13 mouse cellular contexts compared by ENCODE assay signal in the genomic region with DNA sequence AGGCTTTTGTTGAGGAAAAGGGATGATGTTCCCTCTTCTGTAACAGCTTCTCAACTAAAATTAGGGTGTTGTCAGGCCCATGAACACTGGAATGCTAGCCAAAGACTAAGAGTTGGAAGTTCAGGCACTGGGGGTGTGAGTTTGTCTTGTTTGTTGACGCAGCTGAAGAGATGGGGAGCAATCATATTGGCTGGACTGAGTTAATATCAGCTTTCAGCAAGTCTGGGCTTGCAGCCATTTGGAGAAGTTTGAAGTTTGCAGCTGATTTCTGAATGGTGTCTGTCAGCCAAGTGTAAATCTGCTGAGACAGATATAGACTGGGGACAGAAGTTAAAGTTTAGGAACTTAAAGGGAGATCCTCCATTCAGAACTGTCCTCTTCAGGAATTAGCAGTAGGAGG. TPM values are rescaled to one million over a fixed set of nuclear protein-coding genes. Genes with fewer than 3 reads are reported as not detected.
DNase-seq lines count a peak whose midpoint lies in the region; ATAC-seq and TF ChIP-seq lines count a peak whose summit lies in the region.
"Had no signal": no experiment of that assay in that cellular context is flagged by ENCODE, and none has a peak within 500 bp of the region (broad histone marks: within the 10 kb centered on the region; RNA-seq: fewer than 3 reads in every experiment).

No protein-coding gene starts in this region.

- no peak overlapping the region for H3K9ac ChIP-seq in embryonic facial prominence, embryonic 14.5 days (ENCODE audit: low read depth, low read length)
- H3K9ac ChIP-seq in limb, embryonic 14.5 days (ENCODE audit: low read depth, low read length, severe bottlenecking), result no peak overlapping the region
- H3K9ac ChIP-seq: embryonic facial prominence, embryonic 15.5 days; hindbrain, embryonic 14.5 days; limb, embryonic 13.5 days had no signal

- no peak for ATAC-seq in embryonic facial prominence, embryonic 14.5 days (ENCODE audit: low read depth)
- ATAC-seq in limb, embryonic 14.5 days (ENCODE audit: low FRiP score, low read depth), result no peak

- TF ChIP-seq POLR2A in limb, embryonic 14.5 days (IDR thresholded peaks at IDR 0.05; ENCODE audit: borderline replicate concordance, extremely low read depth, insufficient read depth, insufficient read length), result no peak

- H3K36me3 ChIP-seq in embryonic facial prominence, embryonic 14.5 days (ENCODE audit: control insufficient read depth, insufficient read depth, low read length), result no peaks in the 10 kb centered on the region
- H3K36me3 ChIP-seq in embryonic facial prominence, embryonic 10.5 days (replicated peaks), result no peaks in the 10 kb centered on the region
- no peaks in the 10 kb centered on the region for H3K36me3 ChIP-seq in limb, embryonic 14.5 days (ENCODE audit: control insufficient read depth, insufficient read depth, low read length)
- no peaks in the 10 kb centered on the region for H3K36me3 ChIP-seq in limb, embryonic 10.5 days
- H3K36me3 ChIP-seq: embryonic facial prominence, embryonic 15.5 days; limb, embryonic 13.5 days had no signal

- no peaks in the 10 kb centered on the region; the same call in 1 of the 2 replicates for H3K4me1 ChIP-seq in embryonic facial prominence, embryonic 14.5 days (ENCODE audit: control insufficient read depth, insufficient read depth, low read length)
- no peaks in the 10 kb centered on the region; the same call in 1 of the 2 replicates for H3K4me1 ChIP-seq in embryonic facial prominence, embryonic 10.5 days
- H3K4me1 ChIP-seq in limb, embryonic 14.5 days (ENCODE audit: control insufficient read depth, insufficient read depth, low read length), result no peaks in the 10 kb centered on the region
- no peaks in the 10 kb centered on the region for H3K4me1 ChIP-seq in limb, embryonic 10.5 days
- H3K4me1 ChIP-seq: embryonic facial prominence, embryonic 15.5 days; limb, embryonic 13.5 days had no signal

- no peak overlapping the region for H3K4me2 ChIP-seq in embryonic facial prominence, embryonic 14.5 days (ENCODE audit: low read depth, low read length)
- H3K4me2 ChIP-seq in limb, embryonic 14.5 days (replicated peaks; ENCODE audit: low read depth, low read length, severe bottlenecking), result no peak overlapping the region
- H3K4me2 ChIP-seq: embryonic facial prominence, embryonic 15.5 days; hindbrain, embryonic 14.5 days; limb, embryonic 13.5 days had no signal

- H3K27me3 ChIP-seq in embryonic facial prominence, embryonic 14.5 days (replicated peaks; ENCODE audit: control insufficient read depth, insufficient read depth, low read length), result no peaks in the 10 kb centered on the region
- no peaks in the 10 kb centered on the region for H3K27me3 ChIP-seq in embryonic facial prominence, embryonic 10.5 days (replicated peaks; ENCODE audit: low read depth, poor library complexity, severe bottlenecking)
- H3K27me3 ChIP-seq in limb, embryonic 14.5 days (ENCODE audit: control insufficient read depth, insufficient read depth, low read length), result no peaks in the 10 kb centered on the region
- no peaks in the 10 kb centered on the region for H3K27me3 ChIP-seq in limb, embryonic 10.5 days (ENCODE audit: low read depth, poor library complexity, severe bottlenecking)
- H3K27me3 ChIP-seq: embryonic facial prominence, embryonic 15.5 days; limb, embryonic 13.5 days had no signal

- peak; percentile 84 for DNase-seq in embryonic facial prominence, embryonic 14.5 days (ENCODE audit: low spot score)
- no peak for DNase-seq in embryonic facial prominence, embryonic 10.5 days (ENCODE audit: low spot score)
- peak; percentile 65 for DNase-seq in limb, embryonic 14.5 days (ENCODE audit: low spot score)
- DNase-seq in limb, embryonic 10.5 days (ENCODE audit: low spot score), result no peak
- DNase-seq in gastrocnemius, postnatal 25 days, result peak; percentile 59
- peak; percentile 24 for DNase-seq in lung, postnatal 14 days
- DNase-seq in kidney, postnatal 10 days, result no peak
- DNase-seq in B cell, adult 2 months, result no peak
- DNase-seq: cerebellum, postnatal 14 days; layer of hippocampus, postnatal 36 days had no signal

- no peak overlapping the region for H3K27ac ChIP-seq in embryonic facial prominence, embryonic 14.5 days (replicated peaks; ENCODE audit: low read depth, low read length)
- no peak overlapping the region for H3K27ac ChIP-seq in embryonic facial prominence, embryonic 10.5 days (replicated peaks)
- no peak overlapping the region for H3K27ac ChIP-seq in limb, embryonic 14.5 days (replicated peaks; ENCODE audit: low read depth, low read length)
- no peak overlapping the region for H3K27ac ChIP-seq in limb, embryonic 10.5 days
- H3K27ac ChIP-seq: embryonic facial prominence, embryonic 15.5 days; hindbrain, embryonic 14.5 days; limb, embryonic 13.5 days had no signal

- WGBS in embryonic facial prominence, embryonic 14.5 days, result 19% methylated on average over 1 of the region's 1 CpGs
- WGBS in embryonic facial prominence, embryonic 10.5 days, result 62% methylated on average over 1 of the region's 1 CpGs
- 44% methylated on average over 1 of the region's 1 CpGs for WGBS in limb, embryonic 14.5 days
- WGBS in limb, embryonic 10.5 days, result 62% methylated on average over 1 of the region's 1 CpGs

- no peak overlapping the region for H3K4me3 ChIP-seq in embryonic facial prominence, embryonic 14.5 days (ENCODE audit: low read depth, low read length)
- H3K4me3 ChIP-seq in embryonic facial prominence, embryonic 10.5 days, result no peak overlapping the region
- H3K4me3 ChIP-seq in limb, embryonic 14.5 days (replicated peaks; ENCODE audit: low read length), result no peak overlapping the region
- H3K4me3 ChIP-seq in limb, embryonic 10.5 days, result no peak overlapping the region
- H3K4me3 ChIP-seq: embryonic facial prominence, embryonic 15.5 days; limb, embryonic 13.5 days had no signal

- no peaks in the 10 kb centered on the region for H3K9me3 ChIP-seq in embryonic facial prominence, embryonic 14.5 days (ENCODE audit: control insufficient read depth, low read length)
- no peaks in the 10 kb centered on the region for H3K9me3 ChIP-seq in embryonic facial prominence, embryonic 10.5 days
- H3K9me3 ChIP-seq in limb, embryonic 14.5 days (ENCODE audit: control insufficient read depth, low read length), result no peaks in the 10 kb centered on the region
- H3K9me3 ChIP-seq in limb, embryonic 10.5 days (replicated peaks), result no peaks in the 10 kb centered on the region
- H3K9me3 ChIP-seq: embryonic facial prominence, embryonic 15.5 days; limb, embryonic 13.5 days had no signal

RNA-seq across cellular contexts. Expression of a gene that starts 21.4 kb away (rescaled TPM):
- 28.9 and 33.2 TPM in 2 replicates for polyA plus RNA-seq in embryonic facial prominence, embryonic 14.5 days (2014; fragmentation: Nextera tagmentation; extraction: Ambion mirVana)
- polyA plus RNA-seq in embryonic facial prominence, embryonic 10.5 days (2016; fragmentation: Nextera tagmentation; extraction: Ambion mirVana), result 36.0 and 42.0 TPM in 2 replicates
- polyA plus RNA-seq in limb, embryonic 14.5 days (2012; rRNA removed), result 68.8 and 70.7 TPM in 2 replicates
- 37.9 and 44.3 TPM in 2 replicates for polyA plus RNA-seq in limb, embryonic 14.5 days (2014; fragmentation: Nextera tagmentation; extraction: Ambion mirVana)
- 39.0 and 67.2 TPM in 2 replicates for polyA plus RNA-seq in limb, embryonic 10.5 days (2016; fragmentation: Nextera tagmentation; extraction: Ambion mirVana)
- total RNA-seq in gastrocnemius, postnatal 25 days (2021), result 10 to 100 TPM; 63.0 to 69.6 TPM

Comparison
In these comparisons a context has a peak if more than half of its experiments do, and no peak if none do; other contexts are left out.
1. DNase-seq: peak in embryonic facial prominence, embryonic 14.5 days (single experiment), limb, embryonic 14.5 days (single experiment), gastrocnemius, postnatal 25 days (single experiment) and lung, postnatal 14 days (single experiment); none in embryonic facial prominence, embryonic 10.5 days (single experiment), limb, embryonic 10.5 days (single experiment), kidney, postnatal 10 days (single experiment) and B cell, adult 2 months (0 of 2).